Mouse (Mus musculus): Measurements from ENCODE around the gene Tfeb.
A peak's percentile ranks its signal among the peaks of the same experiment; 100 is the strongest.

DNA sequence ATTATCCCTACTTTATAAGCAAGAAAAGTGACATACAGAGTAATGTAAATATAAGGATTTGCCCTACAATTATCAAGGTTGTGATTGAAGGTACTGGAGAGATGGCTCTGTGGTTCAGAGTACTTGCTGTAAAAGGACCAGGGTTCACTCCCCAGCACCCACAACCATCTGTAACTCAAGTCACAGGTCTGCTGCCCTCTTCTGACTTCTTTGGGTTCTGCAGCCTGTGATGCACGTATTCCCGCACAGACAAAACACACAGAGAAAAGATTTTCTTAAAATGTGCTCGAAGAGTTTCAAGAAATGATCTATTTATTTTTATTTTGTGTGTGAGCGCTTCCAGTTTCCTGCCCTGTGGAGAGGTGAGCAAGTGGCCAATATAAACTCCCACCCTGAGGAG is 66.8 kb downstream of the Tfeb start:
- no peak for TF ChIP-seq POLR2A (IDR thresholded peaks at IDR 0.05; ENCODE audit: borderline replicate concordance, extremely low read depth, insufficient read depth, insufficient read length, poor library complexity, severe bottlenecking)
- peak; percentile 17; the same call in 1 of the 2 replicates for TF ChIP-seq CTCF (IDR thresholded peaks at IDR 0.05; ENCODE audit: borderline replicate concordance, extremely low read depth, insufficient read depth, insufficient read length)
